Mouse (Mus musculus) left cerebral cortex, adult 8-10 months (tissue): ENCODE measurements around the gene Nodal. TPM values are rescaled to one million over a fixed set of nuclear protein-coding genes. Genes with fewer than 3 reads are reported as not detected.

Source experiments
- total RNA-seq, 4 experiments: library from RNA; stranded (reverse); gene quantifications; 2 replicates each; pipeline ENCODE4 v1.2.4; 2022

The Nodal gene
- total RNA-seq, 4 experiments from 2014 or later, result 0.21 to 0.30 (median 0.22) TPM

Other genes with a start within 250 kb of the Nodal start
- gene Tbata, start 246.0 kb upstream of the Nodal start, total RNA-seq, result 1 to 10 TPM in 1 of 4 experiments, under 1 TPM in 3; 0.26 to 1.2 (median 0.72) TPM
- under 1 TPM; 0.09 to 0.27 (median 0.18) TPM for gene Adamts14, start 144.5 kb upstream of the Nodal start, total RNA-seq
- not detected for gene Prf1, start 120.1 kb upstream of the Nodal start, total RNA-seq
- 10 to 100 TPM; 10.6 to 15.2 (median 13.0) TPM for gene Pald1, start 34.4 kb upstream of the Nodal start, total RNA-seq
- 10 to 100 TPM; 42.8 to 45.8 (median 44.4) TPM for gene Eif4ebp2, start 34.7 kb downstream of the Nodal start, total RNA-seq
- gene Lrrc20, start 57.8 kb downstream of the Nodal start, total RNA-seq, result 10 to 100 TPM; 18.8 to 22.2 (median 20.4) TPM
- gene Npffr1, start 177.5 kb downstream of the Nodal start, total RNA-seq, result 1 to 10 TPM; 1.9 to 3.2 (median 2.9) TPM
- 100 to 1,000 TPM; 101 to 116 (median 111) TPM for gene Ppa1, start 230.6 kb downstream of the Nodal start, total RNA-seq